8 mouse cellular contexts compared by ENCODE assay signal in genomic region chr2:154569071-154569748, GRCm38 (mm10). TPM values are rescaled to one million over a fixed set of nuclear protein-coding genes. Genes with fewer than 3 reads are reported as not detected.
DNase-seq lines count a peak whose midpoint lies in the region; ATAC-seq and TF ChIP-seq lines count a peak whose summit lies in the region.

No protein-coding gene starts in this region.

- no peak for TF ChIP-seq POLR2A in bone marrow, adult 2 months (IDR thresholded peaks at IDR 0.05; ENCODE audit: borderline replicate concordance, control insufficient read depth, low read depth, low read length)
- peak; percentile 41 for TF ChIP-seq POLR2A in myocyte (IDR thresholded peaks at IDR 0.05; ENCODE audit: insufficient read length, low read depth)

- no peak for TF ChIP-seq CTCF in bone marrow, adult 2 months (IDR thresholded peaks at IDR 0.05; ENCODE audit: control insufficient read depth, insufficient read depth, low read length)
- TF ChIP-seq CTCF in forebrain, postnatal 0 days (IDR thresholded peaks at IDR 0.05; ENCODE audit: low read depth) = no peak

- peaks cover 3% of the 10 kb centered on the region for H3K4me1 ChIP-seq in bone marrow, adult 2 months (ENCODE audit: control insufficient read depth, insufficient read depth, low read length)
- H3K4me1 ChIP-seq in forebrain, postnatal 0 days (ENCODE audit: insufficient read depth) = peaks cover 10% of the 10 kb centered on the region; the same call in 1 of the 2 replicates
- peaks cover 63% of the 10 kb centered on the region for H3K4me1 ChIP-seq in liver, embryonic 12.5 days

- peak overlapping the region; percentile 91 for H3K4me2 ChIP-seq in forebrain, postnatal 0 days (ENCODE audit: low read depth)
- peak overlapping the region; percentile 81 for H3K4me2 ChIP-seq in liver, embryonic 12.5 days
- H3K4me2 ChIP-seq in myocyte (ENCODE audit: low read depth) = peak overlapping the region; percentile 84

- ATAC-seq in forebrain, postnatal 0 days = peak; percentile 59
- peak; percentile 35 for ATAC-seq in inflammation-experienced regulatory T-cells, adult 6 months
- peak; percentile 80 for ATAC-seq in liver, embryonic 12.5 days

- no peaks in the 10 kb centered on the region for H3K27me3 ChIP-seq in forebrain, postnatal 0 days (ENCODE audit: insufficient read depth, low read length)
- H3K27me3 ChIP-seq in liver, embryonic 12.5 days (replicated peaks) = no peaks in the 10 kb centered on the region
- H3K27me3 ChIP-seq in myocyte (ENCODE audit: control insufficient read depth, insufficient read depth, insufficient read length) = no peaks in the 10 kb centered on the region

- peak overlapping the region; percentile 82 for H3K27ac ChIP-seq in bone marrow, adult 2 months (ENCODE audit: control insufficient read depth, insufficient read depth, low read depth, low read length, poor library complexity)
- peak overlapping the region; percentile 54 for H3K27ac ChIP-seq in forebrain, postnatal 0 days (ENCODE audit: low read depth, low read length)
- peak overlapping the region; percentile 91 for H3K27ac ChIP-seq in liver, embryonic 12.5 days

- H3ac ChIP-seq in myocyte (ENCODE audit: control insufficient read depth, insufficient read length) = peak overlapping the region; percentile 25

- peak overlapping the region; percentile 49 for H3K9ac ChIP-seq in forebrain, postnatal 0 days
- H3K9ac ChIP-seq in liver, embryonic 12.5 days = peak overlapping the region; percentile 87

- peaks cover 15% of the 10 kb centered on the region for H3K79me2 ChIP-seq in myocyte (ENCODE audit: control insufficient read depth, insufficient read depth)

- no peaks in the 10 kb centered on the region for H3K9me3 ChIP-seq in forebrain, postnatal 0 days (ENCODE audit: low read length)
- H3K9me3 ChIP-seq in liver, embryonic 12.5 days (replicated peaks) = no peaks in the 10 kb centered on the region

- no peaks in the 10 kb centered on the region for H3K36me3 ChIP-seq in forebrain, postnatal 0 days (ENCODE audit: insufficient read depth)
- H3K36me3 ChIP-seq in liver, embryonic 12.5 days = peaks cover 24% of the 10 kb centered on the region
- no peaks in the 10 kb centered on the region for H3K36me3 ChIP-seq in myocyte (ENCODE audit: control insufficient read depth, insufficient read depth)

- peak; percentile 96 for DNase-seq in heart, adult 11 months
- no peak for DNase-seq in heart, adult 8-10 months (ENCODE audit: low spot score)
- DNase-seq in forebrain, postnatal 0 days = peak; percentile 49
- peak; percentile 83 for DNase-seq in testis, postnatal 10 days (ENCODE audit: low spot score)

- under 1% methylated on average over 69 of the region's 70 CpGs for WGBS in bone marrow, adult 2 months
- WGBS in forebrain, postnatal 0 days = under 1% methylated on average over 49 of the region's 70 CpGs
- under 1% methylated on average over 53 of the region's 70 CpGs for WGBS in liver, embryonic 12.5 days (ENCODE audit: insufficient replicate concordance)

- peak overlapping the region; percentile 93 for H3K4me3 ChIP-seq in bone marrow, adult 2 months (replicated peaks; ENCODE audit: control insufficient read depth, low read depth, low read length)
- peak overlapping the region; percentile 83 for H3K4me3 ChIP-seq in forebrain, postnatal 0 days (ENCODE audit: low read depth, low read length)
- peak overlapping the region; percentile 86 for H3K4me3 ChIP-seq in liver, embryonic 12.5 days
- peak overlapping the region; percentile 49 for H3K4me3 ChIP-seq in myocyte

TF ChIP-seq in myocyte, 11 proteins besides CTCF, POLR2A, EP300 and RAD21:
- TF ChIP-seq POLR2AphosphoS2 (IDR thresholded peaks at IDR 0.05; ENCODE audit: insufficient read length, low read depth) (peak; percentile 17), MYOG (IDR thresholded peaks at IDR 0.05; ENCODE audit: control insufficient read depth in 1 of 3, insufficient read depth in 1 of 3, insufficient read length in 2 of 3, low read depth in 2 of 3) (no peak), E2F4 (IDR thresholded peaks at IDR 0.05; ENCODE audit: insufficient read depth) (no peak), CEBPB (IDR thresholded peaks at IDR 0.05; ENCODE audit: insufficient read depth, poor library complexity, severe bottlenecking) (no peak), MAX (IDR thresholded peaks at IDR 0.05; ENCODE audit: low read depth) (no peak), SRF (IDR thresholded peaks at IDR 0.05; ENCODE audit: control insufficient read depth, insufficient read length, low read depth) (peak; percentile 31), TCF3 (IDR thresholded peaks at IDR 0.05; ENCODE audit: insufficient read length, low read depth) (no peak), REST (IDR thresholded peaks at IDR 0.05; ENCODE audit: insufficient read depth, insufficient read length) (no peak), USF1 (IDR thresholded peaks at IDR 0.05; ENCODE audit: low read depth) (peak; percentile 94), MYOD1 (IDR thresholded peaks at IDR 0.05; ENCODE audit: control insufficient read depth in 1 of 3, insufficient read length in 2 of 3, low read depth in 2 of 3) (peak in 1 of 3 experiments; percentile 3), TCF12 (IDR thresholded peaks at IDR 0.05; ENCODE audit: insufficient read depth, poor library complexity, severe bottlenecking) (no peak)

RNA-seq across cellular contexts. Expression of gene E2f1, which starts 0.5 kb away (rescaled TPM):
- total RNA-seq in heart, adult 8-10 months (2022) = 1 to 10 TPM in 1 of 4 experiments, under 1 TPM in 3; 0.25 to 1.2 (median 0.47) TPM
- 49.6 and 63.0 TPM in 2 replicates for polyA plus RNA-seq in bone marrow, adult 2 months (2011; ENCODE audit: insufficient read depth, insufficient read length, low replicate concordance, missing spikeins)
- total RNA-seq in forebrain, postnatal 0 days (2014; rRNA removed) = 2.8 and 3.0 TPM in 2 replicates
- polyA plus RNA-seq in forebrain, postnatal 0 days (2015; fragmentation: Nextera tagmentation; extraction: Ambion mirVana) = 4.7 and 4.9 TPM in 2 replicates
- polyA plus RNA-seq in inflammation-experienced regulatory T-cells, adult 6 months (2017; shearing (Covaris generic)) = 1 to 10 TPM; 1.3 to 2.6 (median 1.5) TPM
- polyA plus RNA-seq in liver, embryonic 12.5 days (2016; fragmentation: Nextera tagmentation; extraction: Ambion mirVana) = 27.0 and 27.4 TPM in 2 replicates
- 11.0 TPM for polyA plus RNA-seq in myocyte (2012; fragmentation: generic; extraction: Trizol)

RNA-seq across cellular contexts. Expression of gene Necab3, which starts 10.5 kb away (rescaled TPM):
- total RNA-seq in heart, adult 8-10 months (2022) = 1 to 10 TPM in 1 of 4 experiments, under 1 TPM in 3; 0.25 to 1.2 (median 0.60) TPM
- polyA plus RNA-seq in bone marrow, adult 2 months (2011; ENCODE audit: insufficient read depth, insufficient read length, low replicate concordance, missing spikeins) = 3.5 and 5.3 TPM in 2 replicates
- total RNA-seq in forebrain, postnatal 0 days (2014; rRNA removed) = 14.5 and 16.3 TPM in 2 replicates
- polyA plus RNA-seq in forebrain, postnatal 0 days (2015; fragmentation: Nextera tagmentation; extraction: Ambion mirVana) = 14.7 and 17.2 TPM in 2 replicates
- 1 to 10 TPM in 2 of 3 experiments, not detected in 1; 1.1 TPM for polyA plus RNA-seq in inflammation-experienced regulatory T-cells, adult 6 months (2017; shearing (Covaris generic))
- 1.0 and 1.3 TPM in 2 replicates for polyA plus RNA-seq in liver, embryonic 12.5 days (2016; fragmentation: Nextera tagmentation; extraction: Ambion mirVana)
- polyA plus RNA-seq in myocyte (2012; fragmentation: generic; extraction: Trizol) = 0.12 TPM

RNA-seq across cellular contexts. Expression of gene Actl10, which starts 17.6 kb away (rescaled TPM):
- total RNA-seq in heart, adult 8-10 months (2022) = not detected
- polyA plus RNA-seq in bone marrow, adult 2 months (2011; ENCODE audit: insufficient read depth, insufficient read length, low replicate concordance, missing spikeins) = not detected in 2 replicates
- total RNA-seq in forebrain, postnatal 0 days (2014; rRNA removed) = 0.15 and 0.48 TPM in 2 replicates
- 0.13 TPM in 1 of 2 replicates, not detected in the other for polyA plus RNA-seq in forebrain, postnatal 0 days (2015; fragmentation: Nextera tagmentation; extraction: Ambion mirVana)
- polyA plus RNA-seq in inflammation-experienced regulatory T-cells, adult 6 months (2017; shearing (Covaris generic)) = not detected
- 0.29 TPM in 1 of 2 replicates, not detected in the other for polyA plus RNA-seq in liver, embryonic 12.5 days (2016; fragmentation: Nextera tagmentation; extraction: Ambion mirVana)
- 0.17 TPM for polyA plus RNA-seq in myocyte (2012; fragmentation: generic; extraction: Trizol)

RNA-seq across cellular contexts. Expression of gene 1700003F12Rik, which starts 22.3 kb away (rescaled TPM):
- not detected for total RNA-seq in heart, adult 8-10 months (2022)
- not detected in 2 replicates for polyA plus RNA-seq in bone marrow, adult 2 months (2011; ENCODE audit: insufficient read depth, insufficient read length, low replicate concordance, missing spikeins)
- 1.7 and 6.4 TPM in 2 replicates for total RNA-seq in forebrain, postnatal 0 days (2014; rRNA removed)
- polyA plus RNA-seq in forebrain, postnatal 0 days (2015; fragmentation: Nextera tagmentation; extraction: Ambion mirVana) = 2.8 and 3.2 TPM in 2 replicates
- polyA plus RNA-seq in inflammation-experienced regulatory T-cells, adult 6 months (2017; shearing (Covaris generic)) = not detected
- polyA plus RNA-seq in liver, embryonic 12.5 days (2016; fragmentation: Nextera tagmentation; extraction: Ambion mirVana) = 1.5 and 1.6 TPM in 2 replicates
- 22.9 TPM for polyA plus RNA-seq in myocyte (2012; fragmentation: generic; extraction: Trizol)

RNA-seq across cellular contexts. Expression of gene Pxmp4, which starts 34.3 kb away (rescaled TPM):
- 10 to 100 TPM; 25.0 to 31.0 (median 27.2) TPM for total RNA-seq in heart, adult 8-10 months (2022)
- 11.3 and 12.1 TPM in 2 replicates for polyA plus RNA-seq in bone marrow, adult 2 months (2011; ENCODE audit: insufficient read depth, insufficient read length, low replicate concordance, missing spikeins)
- 13.2 and 15.0 TPM in 2 replicates for total RNA-seq in forebrain, postnatal 0 days (2014; rRNA removed)
- polyA plus RNA-seq in forebrain, postnatal 0 days (2015; fragmentation: Nextera tagmentation; extraction: Ambion mirVana) = 16.6 and 17.9 TPM in 2 replicates
- polyA plus RNA-seq in inflammation-experienced regulatory T-cells, adult 6 months (2017; shearing (Covaris generic)) = 10 to 100 TPM; 15.1 to 21.3 (median 20.2) TPM
- polyA plus RNA-seq in liver, embryonic 12.5 days (2016; fragmentation: Nextera tagmentation; extraction: Ambion mirVana) = 24.5 and 26.1 TPM in 2 replicates
- polyA plus RNA-seq in myocyte (2012; fragmentation: generic; extraction: Trizol) = 12.5 TPM
